Mouse (Mus musculus) olfactory bulb, adult 2 months (tissue): ENCODE measurements around the gene Sh2d2a.
"Not testable (repeated sequence)": the region's sequence is repeated elsewhere in the genome, so short reads cannot be mapped to it uniquely, and the experiment has no call there.

Source experiments
- CTCF ChIP-seq: fragments of 200-500 bp; IDR thresholded peaks from 2 replicates; pipeline ENCODE4 v1.5.1; 2012; ENCODE audit warnings: low read depth, mild to moderate bottlenecking, low read length, moderate library complexity; ENCODE audit not compliant: insufficient read depth
- POLR2A ChIP-seq: fragments of 200-500 bp; IDR thresholded peaks from 2 replicates; pipeline ENCODE4 v1.6.1; 2012; ENCODE audit warnings: mild to moderate bottlenecking, low read depth, low read length, moderate library complexity; ENCODE audit not compliant: insufficient read depth

- not testable (repeated sequence) for TF ChIP-seq CTCF, POLR2A
These were observed 40.8 kb downstream of the Sh2d2a start for GRCm38 (mm10) chr3:87887400-87887799.
